Mouse (Mus musculus): ENCODE data around the gene Myh15.
"Not testable (repeated sequence)": the region's sequence is repeated elsewhere in the genome, so short reads cannot be mapped to it uniquely, and the experiment has no call there.

Myh15 gene

DNA sequence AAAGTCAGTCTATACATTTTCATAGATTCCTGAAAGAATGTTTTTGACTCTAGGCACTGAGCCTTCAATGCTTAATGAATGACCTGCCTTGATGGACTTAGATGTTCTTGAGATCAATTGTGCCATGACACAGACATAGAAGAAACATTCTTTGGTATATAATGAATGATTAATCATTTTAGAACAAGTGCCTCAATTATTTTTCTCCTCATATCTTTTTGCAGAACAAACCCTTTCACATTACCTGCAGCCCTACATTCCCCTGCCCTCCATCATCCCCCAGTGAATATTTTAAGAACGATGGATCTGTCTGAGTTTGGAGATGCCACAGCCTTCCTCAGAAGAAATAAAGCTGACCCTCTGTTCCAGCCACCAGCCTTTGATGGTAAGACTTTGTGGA is at the start of gene Myh15:
Gene Myh15 (plus strand): TSS at position 301 of the 400 bp plus-strand sequence.
- no peak for DNase-seq

DNA sequence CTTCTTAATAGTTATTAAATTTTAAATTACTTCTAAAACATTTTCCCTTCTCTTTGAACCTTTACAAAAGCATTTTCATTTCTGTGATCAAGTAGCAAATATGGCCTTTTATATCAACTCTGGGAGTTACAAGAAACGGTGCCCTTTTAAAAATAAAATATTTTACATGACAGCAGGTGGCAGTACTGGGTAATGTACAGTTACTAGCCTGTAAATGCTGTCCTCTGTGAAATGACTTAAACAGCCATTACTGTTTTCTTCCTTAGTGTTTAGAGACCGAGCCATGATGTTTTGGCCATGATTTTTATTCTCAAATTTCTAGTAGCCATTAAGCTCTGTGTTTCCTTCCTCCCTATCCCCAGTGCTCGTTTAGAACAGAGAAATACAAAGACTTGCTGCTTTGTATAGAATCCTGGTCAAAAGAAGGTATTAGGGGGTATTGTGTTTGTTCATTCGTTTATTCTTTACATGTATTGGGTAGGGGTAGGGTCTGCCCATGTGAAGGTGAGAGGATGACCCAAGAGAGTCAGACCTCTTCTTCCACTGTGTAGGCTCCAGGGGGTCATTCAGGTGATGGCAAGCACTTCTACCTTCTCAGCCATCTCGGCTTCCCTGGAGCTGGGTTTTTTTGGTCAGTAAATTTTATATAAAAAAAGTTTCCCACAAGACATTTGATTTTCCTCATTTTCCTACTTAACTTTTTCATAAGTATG is 40.5 kb upstream of the Myh15 start:
- DNase-seq: no peak

DNA sequence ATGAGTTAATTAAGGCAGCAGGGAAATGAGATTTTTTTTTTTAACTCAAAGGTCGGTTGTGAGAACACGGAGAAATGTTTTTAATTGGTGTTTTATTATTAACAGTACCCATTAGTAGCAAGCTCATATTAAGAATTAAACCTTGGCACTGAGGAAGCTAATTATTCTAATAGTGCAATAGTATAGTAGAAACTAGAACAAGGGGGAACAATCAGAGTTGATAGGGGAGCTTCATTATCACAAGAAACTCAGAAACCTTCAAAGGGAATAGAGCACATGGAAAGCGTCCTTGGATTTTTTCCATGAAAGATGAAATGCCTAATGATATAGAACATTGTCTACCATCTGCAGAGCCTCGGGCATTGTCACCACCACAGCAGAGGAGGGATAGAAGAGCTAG is 21.4 kb upstream of the Myh15 start:
- DNase-seq: no peak

DNA sequence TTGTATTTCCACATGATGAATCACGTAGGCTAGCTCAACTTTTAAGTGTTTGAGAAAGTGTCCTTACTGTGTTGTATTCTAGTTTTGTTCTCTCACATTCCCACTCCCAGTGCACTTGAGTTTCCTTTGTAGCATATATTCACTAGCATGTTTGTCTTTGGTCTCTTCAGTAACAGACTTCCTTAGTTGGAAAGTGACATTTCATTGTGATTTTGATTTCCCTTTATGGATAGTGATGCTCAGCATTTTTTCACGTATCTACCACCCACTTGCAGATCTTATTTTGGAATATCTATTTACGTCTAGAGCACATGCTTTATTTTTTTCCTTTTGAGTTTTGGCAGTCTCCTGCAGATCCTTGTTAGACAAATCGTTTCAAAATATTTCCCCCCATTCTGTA is 19.5 kb upstream of the Myh15 start:
- DNase-seq: no peak

DNA sequence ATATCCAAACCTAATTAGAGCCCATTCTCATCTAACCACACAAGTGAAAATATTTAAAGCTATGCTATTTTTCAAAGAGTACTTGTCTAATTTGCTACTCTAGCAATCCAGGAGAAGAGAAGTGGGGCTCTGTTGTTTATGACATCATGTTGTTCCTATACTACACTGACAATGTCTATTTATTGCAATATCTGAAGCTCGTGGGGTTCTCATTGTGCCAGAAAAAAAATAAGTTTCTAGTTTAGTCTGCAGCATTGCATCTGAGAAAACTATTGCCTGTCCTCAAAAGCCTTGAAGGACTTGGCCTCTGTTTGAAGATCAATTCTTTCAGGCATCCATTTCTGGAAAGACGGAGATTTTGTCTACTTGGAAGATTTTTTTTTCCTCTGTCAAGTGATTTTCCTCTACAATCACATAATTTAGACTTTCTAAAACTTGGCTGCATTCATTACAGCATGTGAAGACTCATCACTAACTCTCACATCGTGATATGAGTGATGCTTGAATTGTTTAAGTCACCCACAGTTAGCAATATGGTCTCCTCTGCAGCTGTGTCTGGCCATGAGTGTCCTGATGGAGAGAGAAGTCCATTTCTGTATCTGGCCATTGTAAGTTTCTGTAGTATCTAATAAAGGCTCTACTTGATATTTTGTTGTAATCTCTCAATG is 16.6 kb upstream of the Myh15 start:
- no peak for DNase-seq

DNA sequence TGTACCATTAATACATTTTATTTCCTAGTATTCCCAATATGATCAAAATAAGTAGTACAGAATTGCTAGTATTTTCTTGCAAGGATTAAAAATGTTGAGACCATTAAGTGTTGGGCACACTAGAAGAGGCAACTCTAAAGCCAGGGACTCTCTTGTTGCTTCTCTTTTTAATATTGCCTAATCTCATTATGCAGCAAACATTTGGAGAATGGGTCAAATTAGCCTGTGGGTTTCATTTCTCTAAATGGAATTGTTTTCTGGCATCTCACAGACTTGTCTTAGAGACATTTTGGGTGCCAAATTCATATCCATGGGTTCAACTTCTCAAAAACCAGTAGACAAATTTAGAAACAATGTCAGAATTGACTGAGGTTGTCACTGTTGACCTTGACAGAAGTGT is 8.1 kb upstream of the Myh15 start:
- DNase-seq: no peak

DNA sequence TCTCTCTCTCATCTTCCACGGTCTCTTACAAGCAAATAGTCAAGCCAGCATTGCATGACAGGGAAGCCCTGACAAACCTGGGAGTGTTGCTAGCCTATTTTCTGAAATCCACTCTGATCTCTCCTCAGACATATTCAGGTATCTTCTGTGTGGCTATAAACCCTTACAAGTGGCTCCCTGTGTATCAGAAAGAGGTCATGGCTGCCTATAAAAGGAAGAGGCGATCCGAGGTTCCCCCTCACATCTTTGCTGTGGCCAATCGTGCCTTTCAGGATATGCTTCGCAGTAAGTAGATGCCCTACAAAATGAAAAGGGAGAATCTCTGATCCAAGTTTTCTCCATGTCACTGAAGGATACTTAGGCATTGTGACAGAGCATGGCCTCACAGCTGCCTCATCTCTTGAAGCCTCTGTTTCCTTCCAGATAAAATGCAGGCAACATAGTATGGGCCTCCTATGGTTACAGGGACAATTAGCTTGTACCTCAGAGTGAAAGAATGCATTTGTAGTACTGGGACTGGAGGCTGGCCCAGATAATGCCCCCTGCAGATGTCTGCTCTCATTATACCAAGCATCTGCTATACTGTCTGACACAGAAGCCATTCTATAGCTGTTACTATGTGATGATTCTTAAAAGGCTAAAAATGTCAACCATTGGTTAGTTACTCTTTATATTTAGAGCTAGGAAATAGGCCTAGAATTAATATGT is 12.1 kb downstream of the Myh15 start:
- no peak for DNase-seq

DNA sequence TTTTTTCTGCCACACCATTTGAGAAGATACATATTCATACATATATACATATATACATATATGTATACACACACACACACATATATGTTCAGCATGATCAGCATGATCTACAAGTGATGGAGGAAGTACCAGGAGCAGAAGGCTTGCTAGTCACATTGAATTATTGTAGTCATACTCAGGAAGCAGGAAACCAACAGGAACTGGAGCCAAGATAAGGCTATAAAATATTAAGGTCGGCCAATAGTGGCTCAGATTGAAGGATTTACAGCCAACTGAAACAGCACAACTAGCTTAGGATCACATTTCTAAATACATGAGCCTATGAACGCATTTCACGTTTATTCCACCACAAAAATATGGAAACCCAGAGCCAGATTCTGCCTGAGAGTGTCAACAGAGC is 14.0 kb downstream of the Myh15 start:
- no peak for DNase-seq

DNA sequence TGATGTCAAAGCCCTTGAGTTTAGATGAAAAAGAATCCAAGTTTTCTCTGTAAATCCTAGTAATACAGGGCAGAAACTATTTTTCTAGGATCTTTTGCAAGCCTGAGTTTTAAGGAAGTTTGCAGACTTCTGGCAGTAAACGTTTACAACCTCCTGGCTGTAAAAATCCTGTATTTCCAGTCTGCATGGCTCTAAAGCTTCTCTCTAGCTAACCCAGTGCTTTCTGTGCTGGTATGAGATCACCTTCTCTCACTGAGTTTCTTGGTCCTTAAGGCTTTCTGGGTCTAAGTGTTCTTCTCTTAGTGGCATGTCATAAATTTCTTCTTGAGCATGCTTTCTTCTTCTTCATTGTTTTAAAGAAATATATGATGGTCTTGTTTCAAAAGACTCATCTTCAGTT is 70.7 kb downstream of the Myh15 start:
- DNase-seq: no peak

DNA sequence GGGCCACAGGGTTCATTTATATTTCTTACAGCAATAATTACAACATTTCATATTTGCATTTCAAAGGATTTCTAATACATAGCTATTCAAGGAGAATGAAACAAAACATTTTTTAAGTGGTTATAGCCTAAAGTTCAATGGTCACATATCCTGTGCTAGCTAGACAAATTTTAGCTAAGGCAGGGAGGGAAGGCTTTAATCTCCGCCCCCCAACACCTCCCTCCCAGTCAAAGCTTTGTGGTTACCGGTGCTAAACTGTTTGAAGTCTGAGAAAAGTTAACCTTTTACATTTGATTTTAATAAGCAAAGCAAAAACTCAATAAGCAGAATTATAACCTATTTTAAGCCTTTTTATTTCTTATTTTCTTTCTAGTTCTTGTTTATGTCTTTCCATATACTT is 98.9 kb downstream of the Myh15 start:
- no peak for DNase-seq

DNA sequence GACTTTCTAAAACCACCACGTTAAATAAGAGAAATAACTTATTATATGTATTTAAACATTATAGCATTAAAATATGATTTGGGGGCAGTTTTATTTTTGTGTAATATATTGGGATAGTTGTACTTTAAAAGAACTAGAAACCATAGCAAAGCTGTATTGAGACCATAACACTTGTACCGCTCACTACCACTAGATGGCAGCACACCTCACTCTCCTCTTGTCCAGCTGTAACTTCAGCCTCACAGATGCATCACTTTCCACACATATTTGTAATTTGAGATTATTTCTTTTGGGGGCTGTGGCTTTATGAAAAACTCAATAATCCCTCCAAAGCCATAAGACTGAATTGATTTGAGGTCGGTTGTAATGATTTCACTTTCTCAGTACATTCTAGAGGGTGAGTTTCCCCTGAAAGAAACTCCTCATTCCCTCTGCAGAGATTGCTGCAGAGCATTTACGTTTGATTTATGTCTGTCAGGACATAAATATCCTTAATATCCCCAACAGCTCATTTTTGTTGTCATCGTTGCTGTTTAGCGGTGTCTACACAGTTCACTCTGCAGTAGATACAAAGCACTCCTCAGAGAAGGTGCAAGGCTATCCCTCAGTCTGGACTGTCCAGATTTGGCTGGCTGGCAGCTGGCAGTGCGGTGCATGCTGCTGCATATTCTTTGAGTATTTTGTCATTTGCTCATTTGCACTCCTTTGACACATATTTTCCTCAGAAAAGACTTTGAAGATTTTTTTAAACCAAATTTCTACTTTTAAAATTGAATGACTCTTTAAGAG is 107.3 kb downstream of the Myh15 start:
- peak; percentile 8 to 53 for DNase-seq

DNA sequence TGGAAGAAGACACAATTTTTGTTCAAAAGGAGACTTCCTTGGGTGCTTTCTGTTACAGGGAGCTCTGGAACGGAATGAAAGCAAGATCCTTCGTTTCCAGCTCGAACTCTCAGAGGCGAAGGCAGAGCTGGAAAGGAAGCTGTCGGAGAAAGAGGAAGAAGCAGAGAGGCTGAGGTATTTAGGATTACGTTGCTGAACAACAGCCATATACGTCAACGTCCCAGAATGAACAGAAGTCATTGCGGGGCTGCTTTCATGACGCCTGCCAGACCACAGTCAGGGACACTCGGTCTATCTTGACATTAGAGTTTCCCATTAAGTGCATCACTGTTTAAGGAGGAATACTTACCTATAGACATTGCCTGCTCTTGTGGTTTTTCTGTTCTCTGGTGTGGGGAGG is 108.4 kb downstream of the Myh15 start:
- no peak for DNase-seq

DNA sequence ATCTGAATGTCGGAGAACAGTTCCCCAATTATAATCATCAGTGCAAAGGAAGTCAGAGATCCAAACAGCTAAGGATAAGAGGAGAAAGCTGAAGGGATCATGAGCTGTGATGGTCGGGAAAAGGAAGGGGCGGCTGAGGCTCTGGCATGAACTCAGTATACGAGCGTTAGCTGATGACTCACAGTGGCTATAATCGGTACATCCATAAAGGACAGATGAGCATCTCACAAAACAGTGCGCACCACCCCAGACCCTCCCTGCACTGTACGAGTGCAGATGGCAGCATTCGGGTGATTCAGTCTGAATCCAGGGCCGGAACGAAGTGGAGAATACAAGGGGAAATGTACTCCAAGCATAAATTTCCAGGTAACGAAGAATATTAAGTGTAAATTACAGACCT is 110.0 kb downstream of the Myh15 start:
- no peak for DNase-seq

DNA sequence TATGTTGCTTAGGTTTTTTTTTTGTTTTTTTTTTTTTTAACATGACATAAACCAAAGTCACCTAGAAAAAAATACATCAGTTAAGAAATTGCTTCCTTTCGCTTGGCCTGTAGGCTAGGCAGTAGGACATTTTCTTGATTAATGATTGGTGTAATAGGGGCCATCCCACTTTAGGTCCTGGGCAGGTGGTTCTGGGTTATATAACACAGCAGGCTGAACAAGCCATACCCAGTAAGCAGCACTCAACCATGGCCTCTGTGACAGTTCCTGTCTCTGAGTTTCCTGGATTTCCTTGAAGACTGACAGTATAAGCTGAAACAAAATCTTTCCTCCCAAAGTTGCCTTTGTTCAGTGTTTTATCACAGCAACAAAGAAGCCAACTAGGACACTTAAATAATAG is 117.8 kb downstream of the Myh15 start:
- DNase-seq: no peak

DNA sequence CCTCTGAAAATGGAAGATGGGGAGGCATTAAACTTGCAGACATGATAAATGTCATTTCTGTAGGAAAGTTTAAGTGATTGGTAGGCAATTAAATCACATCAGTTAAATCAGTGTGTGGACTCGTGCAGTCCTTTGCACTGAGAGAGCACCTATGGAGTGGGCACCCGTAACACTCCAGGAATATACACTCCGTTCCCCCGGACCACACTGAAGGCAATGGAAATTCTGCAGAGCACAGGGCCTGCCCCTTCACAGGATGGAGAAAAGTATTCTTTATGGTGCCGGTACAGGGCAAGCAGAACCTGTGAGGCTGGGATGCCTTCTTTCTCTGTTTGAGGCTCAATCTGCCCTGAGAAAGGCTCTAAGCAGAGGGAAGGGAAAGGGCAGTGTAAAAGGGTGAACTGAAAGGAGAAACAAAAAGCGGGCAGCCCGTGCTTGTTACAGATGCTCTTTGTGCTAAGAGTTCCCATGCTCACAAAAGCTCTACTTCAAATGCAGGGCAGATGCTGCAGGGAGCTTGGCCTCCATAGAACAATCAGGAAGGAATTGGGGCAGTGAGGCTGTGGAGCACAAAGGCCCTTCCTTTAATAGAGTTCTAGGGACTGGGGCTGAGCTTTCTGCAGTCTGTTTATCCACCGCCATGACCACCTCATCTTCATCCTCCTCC is 118.6 kb downstream of the Myh15 start:
- no peak for DNase-seq

DNA sequence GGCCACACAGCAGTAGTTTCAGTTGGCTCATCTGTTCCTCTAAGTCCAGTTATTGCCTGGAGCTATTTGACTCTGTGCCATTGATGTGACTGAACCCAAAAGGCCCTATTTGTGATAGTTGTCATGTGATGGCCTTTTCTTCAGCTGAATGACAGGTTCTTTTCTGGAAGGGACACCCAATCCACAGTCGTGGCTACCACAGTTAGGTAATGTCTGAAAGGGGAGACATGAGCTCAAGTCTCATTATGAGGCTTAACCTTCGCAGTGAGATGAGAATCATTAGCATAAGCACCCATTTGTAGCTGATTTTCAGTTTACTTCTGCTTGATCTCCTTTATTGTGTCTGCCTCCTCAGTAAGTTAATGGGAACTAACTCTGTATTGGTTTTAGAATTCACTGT is 136.2 kb downstream of the Myh15 start:
- no peak for DNase-seq

DNA sequence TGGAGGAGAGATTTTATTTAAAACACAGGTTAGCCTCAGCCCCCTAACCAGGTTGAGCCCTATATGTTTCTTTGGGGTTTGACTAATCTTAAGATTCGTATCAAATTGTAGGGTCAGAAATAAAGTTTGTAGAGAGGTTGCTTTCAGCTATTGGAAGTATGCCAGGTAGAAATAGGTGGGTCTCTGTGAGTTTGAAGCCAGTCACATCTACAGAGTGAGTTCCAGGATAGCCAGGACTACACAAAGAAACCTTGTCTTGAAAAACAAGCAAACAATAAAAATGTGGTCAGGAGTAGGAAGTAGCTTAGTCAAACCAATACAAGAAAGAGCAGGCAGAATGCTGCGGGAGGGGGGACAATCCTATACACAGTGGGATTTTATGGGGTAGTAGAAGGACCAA is 136.7 kb downstream of the Myh15 start:
- no peak for DNase-seq

DNA sequence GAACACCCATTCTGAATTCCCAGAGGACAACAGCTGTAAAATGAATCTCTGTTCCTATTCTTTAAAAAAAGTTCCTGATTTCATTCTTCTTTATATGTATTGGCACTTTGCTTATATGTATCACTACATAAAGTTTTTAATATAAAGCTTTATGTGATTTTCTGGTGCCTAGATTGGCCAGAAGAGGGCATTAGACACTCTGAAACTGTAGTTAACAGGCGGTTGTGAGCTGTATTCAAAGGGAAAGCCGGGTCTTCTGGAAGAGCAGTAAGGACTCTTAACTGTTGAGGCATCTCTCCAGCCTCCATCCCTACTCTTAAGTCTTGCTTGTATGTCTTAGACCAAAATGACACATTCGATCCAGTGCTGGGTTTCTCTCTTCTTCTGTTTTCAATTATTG is 139.0 kb downstream of the Myh15 start:
- DNase-seq: no peak

DNA sequence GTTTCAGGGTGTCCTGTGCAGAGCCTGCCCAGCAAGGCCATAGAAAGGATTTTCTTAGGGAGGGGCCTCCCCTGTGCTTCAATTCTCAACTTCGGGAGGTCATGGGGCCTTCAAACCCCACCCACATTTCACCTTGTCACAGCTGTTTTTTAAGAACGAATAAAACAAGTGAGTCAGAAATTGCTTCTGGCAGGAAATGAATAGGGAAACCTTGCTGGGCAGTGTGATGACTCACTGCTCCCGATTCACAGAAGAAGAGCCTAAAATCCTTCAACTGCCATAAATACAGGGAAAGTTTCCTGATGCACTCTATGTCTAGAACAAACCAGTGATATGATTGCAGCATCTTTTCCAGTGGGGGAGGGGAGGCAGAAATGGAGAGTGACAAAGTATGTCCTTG is 140.7 kb downstream of the Myh15 start:
- no peak for DNase-seq

DNA sequence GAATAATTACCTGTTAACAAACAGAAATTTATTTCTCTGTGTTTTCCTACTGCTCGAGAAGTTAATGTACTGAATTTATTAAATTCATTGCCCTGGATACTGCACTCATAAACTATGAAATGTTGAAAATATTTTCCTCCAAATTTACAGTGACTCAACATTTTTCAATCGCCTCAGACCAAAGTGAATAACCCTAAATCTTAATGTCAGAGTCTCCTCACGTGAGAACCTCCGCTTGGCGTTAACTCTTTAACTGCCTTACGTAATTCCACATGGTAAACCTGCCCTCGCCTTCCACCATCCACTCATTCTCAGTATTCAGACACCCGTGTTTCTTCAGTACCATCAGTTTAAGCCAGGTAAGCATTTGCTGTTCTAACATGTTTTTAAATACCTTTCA is 166.4 kb downstream of the Myh15 start:
- no peak for DNase-seq

DNA sequence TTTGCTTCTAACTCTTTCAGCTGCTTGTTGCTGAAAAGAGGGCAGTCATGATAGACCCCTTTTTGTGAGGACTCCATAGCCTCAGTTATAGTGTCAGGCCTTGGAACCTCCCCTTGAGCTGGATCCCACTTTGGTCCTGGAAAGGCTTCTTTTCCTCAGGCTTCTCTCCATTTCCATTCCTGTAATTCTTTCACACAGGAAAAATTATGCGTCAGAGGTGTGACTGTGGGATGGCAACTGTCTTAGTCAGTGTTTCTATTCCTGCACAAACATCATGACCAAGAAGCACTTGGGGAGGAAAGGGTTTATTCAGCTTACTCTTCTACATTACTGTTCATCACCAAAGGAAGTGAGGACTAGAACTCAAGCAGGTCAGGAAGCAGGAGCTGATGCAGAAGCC is 186.2 kb downstream of the Myh15 start:
- DNase-seq: not testable (repeated sequence)
